Mouse (Mus musculus): ENCODE measurements around the gene Matk. TPM values are rescaled to one million over a fixed set of nuclear protein-coding genes. Genes with fewer than 3 reads are reported as not detected.

Gene Matk
- polyA plus RNA-seq, 1 experiment from 2014 or later = 3.4 TPM

- H3K9me3 ChIP-seq = no peaks in the 10 kb centered on the region
- H3K4me2 ChIP-seq = no peak overlapping the region
- no peak for ATAC-seq (ENCODE audit: insufficient read depth, low FRiP score, low read depth)
- WGBS = 66% methylated on average over 9 of the region's 9 CpGs
- H3K4me3 ChIP-seq (replicated peaks) = no peak overlapping the region
- H3K4me1 ChIP-seq = peaks cover 42% of the 10 kb centered on the region
- no peaks in the 10 kb centered on the region for H3K27me3 ChIP-seq (replicated peaks)
- no peaks in the 10 kb centered on the region for H3K36me3 ChIP-seq
- no peak overlapping the region for H3K27ac ChIP-seq
- no peak overlapping the region for H3K9ac ChIP-seq
These were observed 47.7 kb downstream of the Matk start for GRCm38 (mm10) chr10:81300352-81300907.

- Histone ChIP-seq H3K36me3 (peaks cover 8% of the 10 kb centered on the region; the same call in 1 of the 2 replicates), H3K27me3 (replicated peaks) (no peaks in the 10 kb centered on the region), H3K9me3 (no peaks in the 10 kb centered on the region), H3K27ac (no peak overlapping the region), H3K4me1 (peaks cover 39% of the 10 kb centered on the region), H3K4me3 (replicated peaks) (no peak overlapping the region), H3K9ac (no peak overlapping the region), H3K4me2 (no peak overlapping the region)
- WGBS = 69% methylated on average over 9 of the region's 9 CpGs
- ATAC-seq (ENCODE audit: insufficient read depth, low FRiP score, low read depth) = no peak
These were observed 48.6 kb downstream of the Matk start for GRCm38 (mm10) chr10:81301321-81301720.

- H3K27ac ChIP-seq = peak overlapping the region; percentile 52; the same call in 1 of the 2 replicates
- peak overlapping the region; percentile 17; the same call in 1 of the 2 replicates for H3K4me2 ChIP-seq
- no peaks in the 10 kb centered on the region for H3K27me3 ChIP-seq (replicated peaks)
- ATAC-seq (ENCODE audit: insufficient read depth, low FRiP score, low read depth) = no peak
- 0 out of 2 replicates have a peak overlapping the region, but pooled peaks have one; percentile 2 for H3K9ac ChIP-seq
- no peak overlapping the region for H3K4me3 ChIP-seq (replicated peaks)
- WGBS = 67% methylated on average over 4 of the region's 4 CpGs
- H3K4me1 ChIP-seq = peaks cover 38% of the 10 kb centered on the region
- no peaks in the 10 kb centered on the region for H3K9me3 ChIP-seq
- H3K36me3 ChIP-seq = peaks cover 17% of the 10 kb centered on the region
These were observed 49.6 kb downstream of the Matk start for GRCm38 (mm10) chr10:81302288-81302687.

DNA sequence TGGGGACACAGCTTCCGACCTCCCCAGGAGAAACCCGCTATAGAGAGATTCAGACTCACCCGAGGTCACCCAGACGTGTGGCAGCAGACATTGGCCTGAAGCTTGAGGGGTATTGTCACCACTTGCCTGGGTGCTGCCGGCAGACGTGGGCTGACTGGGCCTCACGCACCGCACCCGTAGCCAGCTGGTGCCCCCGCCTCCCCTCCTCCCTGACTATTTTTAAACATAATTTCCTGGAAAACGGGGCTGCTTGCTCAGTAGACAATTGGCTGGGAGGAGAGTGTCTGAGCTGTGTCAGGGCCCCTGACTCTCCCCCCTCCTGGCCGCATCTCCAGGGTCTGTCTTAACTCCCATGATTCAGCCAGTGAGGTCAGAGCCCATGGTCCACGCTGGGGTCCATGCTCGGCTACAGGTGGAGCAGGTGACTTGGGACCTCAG lies 50.1 kb downstream of the Matk start:
- WGBS = 31% methylated on average over 14 of the region's 14 CpGs
- ATAC-seq (ENCODE audit: insufficient read depth, low FRiP score, low read depth) = no peak; the same call in 1 of the 2 replicates
- peaks cover 35% of the 10 kb centered on the region for H3K4me1 ChIP-seq

GRCm38 (mm10) chr10:81303258-81303657 lies 50.5 kb downstream of the Matk start:
- H3K9me3 ChIP-seq = no peaks in the 10 kb centered on the region
- ATAC-seq (ENCODE audit: insufficient read depth, low FRiP score, low read depth) = no peak
- peaks cover 27% of the 10 kb centered on the region for H3K36me3 ChIP-seq
- H3K27me3 ChIP-seq (replicated peaks) = no peaks in the 10 kb centered on the region
- peak overlapping the region; percentile 52; the same call in 1 of the 2 replicates for H3K27ac ChIP-seq
- WGBS = 66% methylated on average over 10 of the region's 10 CpGs
- H3K4me3 ChIP-seq (replicated peaks) = no peak overlapping the region
- no peak overlapping the region for H3K9ac ChIP-seq
- H3K4me1 ChIP-seq = peaks cover 35% of the 10 kb centered on the region
- H3K4me2 ChIP-seq = 0 out of 2 replicates have a peak overlapping the region, but pooled peaks have one; percentile 17

More for the DNA sequence above, 50.1 kb downstream of the Matk start:
- H3K4me2 ChIP-seq = peak overlapping the region; percentile 17
- peak overlapping the region; percentile 52 for H3K27ac ChIP-seq
- H3K27me3 ChIP-seq (replicated peaks) = no peaks in the 10 kb centered on the region
- H3K4me3 ChIP-seq (replicated peaks) = no peak overlapping the region
- H3K36me3 ChIP-seq = peaks cover 22% of the 10 kb centered on the region
- no peak overlapping the region for H3K9ac ChIP-seq
- no peaks in the 10 kb centered on the region for H3K9me3 ChIP-seq

- no peak overlapping the region for H3K9ac ChIP-seq
- 65% methylated on average over 7 of the region's 7 CpGs for WGBS
- H3K4me2 ChIP-seq = no peak overlapping the region
- 0 out of 2 replicates have a peak overlapping the region, but pooled peaks have one; percentile 52 for H3K27ac ChIP-seq
- no peaks in the 10 kb centered on the region for H3K27me3 ChIP-seq (replicated peaks)
- no peak for ATAC-seq (ENCODE audit: insufficient read depth, low FRiP score, low read depth)
- peaks cover 35% of the 10 kb centered on the region for H3K4me1 ChIP-seq
- peaks cover 32% of the 10 kb centered on the region for H3K36me3 ChIP-seq
- H3K4me3 ChIP-seq (replicated peaks) = no peak overlapping the region
- no peaks in the 10 kb centered on the region for H3K9me3 ChIP-seq
These were observed 51.0 kb downstream of the Matk start for GRCm38 (mm10) chr10:81303761-81304160.

GRCm38 (mm10) chr10:81304597-81305238 lies 52.0 kb downstream of the Matk start:
- Histone ChIP-seq H3K27me3 (replicated peaks) (no peaks in the 10 kb centered on the region), H3K9me3 (no peaks in the 10 kb centered on the region), H3K4me3 (replicated peaks) (no peak overlapping the region), H3K27ac (no peak overlapping the region), H3K4me1 (peaks cover 29% of the 10 kb centered on the region), H3K9ac (no peak overlapping the region), H3K4me2 (no peak overlapping the region), H3K36me3 (peaks cover 38% of the 10 kb centered on the region)
- ATAC-seq (ENCODE audit: insufficient read depth, low FRiP score, low read depth) = no peak; the same call in 1 of the 2 replicates
- 23% methylated on average over 6 of the region's 9 CpGs for WGBS

- H3K9me3 ChIP-seq = no peaks in the 10 kb centered on the region
- H3K9ac ChIP-seq = no peak overlapping the region
- H3K27me3 ChIP-seq (replicated peaks) = no peaks in the 10 kb centered on the region
- no peak overlapping the region for H3K27ac ChIP-seq
- H3K4me1 ChIP-seq = peaks cover 28% of the 10 kb centered on the region
- H3K4me2 ChIP-seq = no peak overlapping the region
- H3K36me3 ChIP-seq = peaks cover 45% of the 10 kb centered on the region
- ATAC-seq (ENCODE audit: insufficient read depth, low FRiP score, low read depth) = no peak
- H3K4me3 ChIP-seq (replicated peaks) = no peak overlapping the region
- 91% methylated on average over 14 of the region's 14 CpGs for WGBS
These were observed 52.9 kb downstream of the Matk start for GRCm38 (mm10) chr10:81305663-81306062.

GRCm38 (mm10) chr10:81306173-81306668 lies 53.5 kb downstream of the Matk start:
- H3K36me3 ChIP-seq = peaks cover 50% of the 10 kb centered on the region
- 94% methylated on average over 12 of the region's 12 CpGs for WGBS
- no peaks in the 10 kb centered on the region for H3K9me3 ChIP-seq

DNA sequence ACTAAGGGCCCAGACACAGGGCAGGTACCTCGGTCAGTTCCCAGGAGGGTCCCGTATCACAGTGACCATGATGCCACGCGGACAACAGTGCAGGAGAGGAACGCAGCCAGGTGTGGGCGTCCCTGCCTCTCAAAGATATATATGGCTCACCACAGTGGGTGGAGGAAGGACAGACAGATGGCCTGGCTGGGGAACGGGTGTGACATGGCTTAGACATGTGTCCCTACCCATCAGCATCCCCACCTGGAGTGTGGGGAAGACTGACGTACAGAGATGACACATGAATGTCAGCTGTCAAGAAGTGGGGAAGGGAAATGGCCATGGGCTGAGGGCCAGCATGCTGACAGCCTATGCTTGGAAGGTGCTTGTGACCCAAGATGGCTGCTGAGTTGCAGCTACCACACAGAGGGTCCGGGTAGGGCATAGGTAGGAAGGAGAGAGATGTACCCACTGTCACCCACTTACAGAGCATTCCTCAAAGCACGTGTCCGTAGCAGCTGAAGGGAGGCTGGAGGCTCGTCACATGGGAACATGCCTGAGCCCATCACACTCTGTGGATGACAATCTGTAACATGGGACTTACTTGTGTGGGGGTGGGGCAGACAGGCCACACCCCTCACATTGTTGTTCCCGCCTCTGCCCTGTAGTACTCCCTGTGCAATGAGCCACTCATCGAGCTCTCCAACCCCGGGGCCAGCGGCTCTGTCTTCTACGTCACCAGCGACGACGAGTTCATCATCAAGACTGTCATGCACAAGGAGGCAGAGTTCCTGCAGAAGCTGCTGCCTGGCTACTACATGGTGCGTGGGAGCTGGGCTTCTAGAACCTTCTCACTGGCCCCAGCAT lies 54.3 kb downstream of the Matk start:
- no peaks in the 10 kb centered on the region for H3K27me3 ChIP-seq (replicated peaks)
- no peak overlapping the region for H3K27ac ChIP-seq
- H3K9ac ChIP-seq = no peak overlapping the region
- ATAC-seq (ENCODE audit: insufficient read depth, low FRiP score, low read depth) = no peak
- whole genome bisulfite sequencing = 91% methylated on average over 21 of the region's 21 CpGs
- H3K4me1 ChIP-seq = peaks cover 19% of the 10 kb centered on the region
- H3K4me3 ChIP-seq (replicated peaks) = no peak overlapping the region
- no peak overlapping the region for H3K4me2 ChIP-seq
- H3K36me3 ChIP-seq = peaks cover 55% of the 10 kb centered on the region
- H3K9me3 ChIP-seq = no peaks in the 10 kb centered on the region

More at GRCm38 (mm10) chr10:81306173-81306668, 53.5 kb downstream of the Matk start:
- ATAC-seq (ENCODE audit: insufficient read depth, low FRiP score, low read depth) = no peak
- Histone ChIP-seq H3K27me3 (replicated peaks) (no peaks in the 10 kb centered on the region), H3K9ac (no peak overlapping the region), H3K27ac (no peak overlapping the region), H3K4me1 (peaks cover 25% of the 10 kb centered on the region), H3K4me3 (replicated peaks) (no peak overlapping the region), H3K4me2 (no peak overlapping the region)

DNA sequence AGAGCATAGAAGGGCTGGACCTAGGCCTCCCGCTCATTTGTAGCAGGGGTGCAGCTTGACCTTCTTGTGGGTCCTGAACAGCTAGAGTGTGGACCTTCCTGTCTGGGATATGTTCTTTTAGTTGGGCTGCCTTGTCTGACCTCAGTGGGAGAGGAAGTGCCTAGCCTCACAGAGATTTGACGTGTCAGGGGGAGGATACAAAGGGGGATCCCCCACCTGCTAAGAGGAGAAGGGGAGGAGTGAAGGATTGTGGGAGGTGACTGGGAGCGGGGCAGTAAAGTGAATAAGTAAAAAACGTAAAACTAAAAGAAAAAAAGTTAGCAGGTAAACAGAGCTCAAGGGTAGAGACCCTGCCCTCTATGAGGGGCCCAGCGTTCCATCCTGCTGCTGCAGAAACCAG lies 56.8 kb downstream of the Matk start:
- Histone ChIP-seq H3K27ac (no peak overlapping the region), H3K4me3 (replicated peaks) (no peak overlapping the region), H3K4me2 (no peak overlapping the region), H3K9ac (no peak overlapping the region), H3K9me3 (no peaks in the 10 kb centered on the region), H3K27me3 (replicated peaks) (no peaks in the 10 kb centered on the region), H3K36me3 (peaks cover 59% of the 10 kb centered on the region), H3K4me1 (no peaks in the 10 kb centered on the region)
- WGBS = 91% methylated on average over 5 of the region's 5 CpGs
- no peak for ATAC-seq (ENCODE audit: insufficient read depth, low FRiP score, low read depth)
